Mouse (Mus musculus) cerebellum, postnatal 4 days (tissue): Measurements from ENCODE around the gene C2.
"Not testable (repeated sequence)": the region's sequence is repeated elsewhere in the genome, so short reads cannot be mapped to it uniquely, and the experiment has no call there.

Experiments
- DNase-seq, 2 experiments: peaks; one replicate each; pipeline ENCODE4 v3.0.0; 2022; ENCODE audit warnings: low spot score in 2 of 2, mixed read lengths in 1 of 2

Gene C2

GRCm38 (mm10) chr17:34837464-34838324 is 60.4 kb downstream of the C2 start:
- peak in 1 of 2 experiments; percentile 28 for DNase-seq

GRCm38 (mm10) chr17:34836856-34837221 is 61.2 kb downstream of the C2 start, which contains the start of the genes Stk19 and Dxo:
TSS of gene Stk19 (minus strand) at chr17:34836945.
TSS of gene Dxo (plus strand) at chr17:34837019.
- DNase-seq = peak; percentile 94 to 97

DNA sequence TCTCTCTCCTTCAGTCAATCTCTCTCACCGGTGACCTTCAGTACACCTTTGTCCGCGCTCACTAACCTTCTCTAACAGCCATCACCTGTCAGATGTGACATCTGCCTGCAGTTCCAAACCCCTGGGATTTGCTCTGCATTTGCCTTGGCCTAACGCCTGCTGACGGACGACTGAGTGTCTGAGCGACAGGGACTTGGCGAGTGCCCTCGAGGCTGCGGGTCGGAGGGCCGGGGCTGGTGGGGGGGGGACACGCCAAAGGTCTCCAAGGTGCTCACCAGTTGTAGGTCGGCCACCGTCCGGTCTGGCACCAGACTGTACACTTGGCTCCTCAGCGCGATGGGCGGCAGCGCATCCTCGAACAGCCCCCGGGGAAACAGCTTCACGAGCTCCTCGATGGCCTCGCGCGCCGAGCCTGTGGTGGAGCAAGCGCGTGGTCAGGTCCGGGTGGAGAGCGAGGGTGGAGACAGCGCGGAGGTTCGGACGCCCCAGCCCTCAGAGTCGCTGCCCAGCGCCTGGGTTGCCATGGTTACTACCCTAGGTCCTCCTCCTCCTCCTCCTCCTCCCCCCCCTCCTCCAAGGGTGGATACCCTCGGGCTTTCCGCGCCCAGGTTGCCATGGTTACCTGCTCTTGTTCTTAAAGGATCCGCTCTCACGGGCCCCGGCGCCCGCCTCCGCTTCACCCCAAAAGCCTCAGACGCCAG is 61.8 kb downstream of the C2 start:
- DNase-seq = no peak

GRCm38 (mm10) chr17:34830776-34831175 is 67.3 kb downstream of the C2 start:
- DNase-seq = not testable (repeated sequence)

GRCm38 (mm10) chr17:34814818-34815370 is 83.2 kb downstream of the C2 start:
- no peak for DNase-seq

GRCm38 (mm10) chr17:34813747-34814146 is 84.3 kb downstream of the C2 start:
- peak in 1 of 2 experiments; percentile 28 for DNase-seq
